In genomic region chr10:67846016-67846650, GRCm38 (mm10) we compare ENCODE assay signal across 13 mouse cellular contexts.
A peak's percentile ranks its signal among the peaks of the same experiment; 100 is the strongest.
DNase-seq lines count a peak whose midpoint lies in the region; ATAC-seq lines count a peak whose summit lies in the region.
"Had no signal": no experiment of that assay in that cellular context is flagged by ENCODE, and none has a peak within 500 bp of the region (broad histone marks: within the 10 kb centered on the region; RNA-seq: fewer than 3 reads in every experiment).

No protein-coding gene starts in this region.

- DNase-seq in frontal cortex, postnatal 10 days (ENCODE audit: low spot score in 2 of 2) = no peak
- DNase-seq in ES-CJ7 (ENCODE audit: low read depth, low spot score) = peak; percentile 16
- DNase-seq in large intestine, adult 2 months (ENCODE audit: low read depth, low spot score) = peak; percentile 44
- DNase-seq in lung, postnatal 36 days = peak; percentile 60
- DNase-seq in urinary bladder, postnatal 14 days (ENCODE audit: low spot score) = no peak
- DNase-seq in left cerebral cortex, postnatal 25 days (ENCODE audit: low spot score in 2 of 2) = no peak
- DNase-seq in cerebellum, adult 18-20 months = no peak
- DNase-seq: gastrocnemius, postnatal 14 days; heart, postnatal 4 days; right cerebral cortex, postnatal 4 days; thymus, postnatal 25 days had no signal

- peak; percentile 62 for ATAC-seq in frontal cortex, adult (ENCODE audit: low TSS enrichment)
- ATAC-seq: forebrain, embryonic 16.5 days had no signal

- WGBS in large intestine, adult 2 months = 43% methylated on average over 14 of the region's 14 CpGs

- intact Hi-C loops in left cerebral cortex, postnatal 25 days (cut with DNase I) = no loop called here

Comparison
In these comparisons a context has a peak if more than half of its experiments do, and no peak if none do; other contexts are left out.
1. DNase-seq: peak in ES-CJ7 (single experiment), large intestine, adult 2 months (single experiment) and lung, postnatal 36 days (single experiment); none in frontal cortex, postnatal 10 days (0 of 2), urinary bladder, postnatal 14 days (single experiment), left cerebral cortex, postnatal 25 days (0 of 2) and cerebellum, adult 18-20 months (0 of 2).